Mouse (Mus musculus): Measurements from ENCODE around the gene 1700001O22Rik.

1700001O22Rik gene

DNA sequence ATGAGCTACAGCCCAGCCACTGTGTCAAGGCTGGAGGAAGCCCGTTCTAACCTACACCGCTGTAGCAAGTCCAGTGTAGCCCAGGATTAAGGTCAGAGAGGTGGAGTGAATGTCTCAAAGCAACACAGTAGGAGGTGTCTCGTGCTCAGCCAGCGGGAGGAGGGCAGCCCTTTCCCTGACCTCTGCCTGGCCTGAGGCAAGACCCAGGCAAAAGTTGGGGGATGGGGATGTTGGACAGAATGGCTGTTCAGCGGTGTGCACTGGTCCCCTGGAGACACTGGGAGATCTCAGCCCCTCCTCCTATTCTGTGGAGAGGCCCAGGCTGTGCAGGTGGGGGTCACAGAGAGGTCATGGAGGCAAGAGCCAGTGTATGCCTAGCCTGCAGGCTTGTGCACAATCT lies 24.2 kb downstream of the 1700001O22Rik start:
- no peak for DNase-seq (ENCODE audit: low read depth, low spot score)

DNA sequence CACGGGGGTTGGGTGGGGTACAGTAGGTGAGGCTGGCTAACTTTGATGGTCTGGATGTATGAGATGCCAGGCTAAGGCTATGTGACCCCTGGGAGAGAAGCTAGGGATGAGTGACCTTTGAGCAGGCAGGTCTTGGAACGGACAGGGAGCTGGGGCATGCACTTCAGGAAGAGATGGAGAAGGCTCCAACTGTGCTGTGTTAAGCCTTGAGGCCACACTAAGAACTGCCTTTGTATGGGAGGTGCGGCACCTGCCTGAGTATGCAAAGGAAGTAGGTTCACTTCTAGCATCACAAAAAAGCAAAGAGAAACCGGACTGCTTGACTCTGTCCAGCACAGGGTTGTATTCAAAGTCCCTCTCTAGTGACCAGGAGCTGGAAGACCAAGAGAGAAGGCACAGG lies 25.2 kb downstream of the 1700001O22Rik start:
- DNase-seq (ENCODE audit: low read depth, low spot score), result no peak

DNA sequence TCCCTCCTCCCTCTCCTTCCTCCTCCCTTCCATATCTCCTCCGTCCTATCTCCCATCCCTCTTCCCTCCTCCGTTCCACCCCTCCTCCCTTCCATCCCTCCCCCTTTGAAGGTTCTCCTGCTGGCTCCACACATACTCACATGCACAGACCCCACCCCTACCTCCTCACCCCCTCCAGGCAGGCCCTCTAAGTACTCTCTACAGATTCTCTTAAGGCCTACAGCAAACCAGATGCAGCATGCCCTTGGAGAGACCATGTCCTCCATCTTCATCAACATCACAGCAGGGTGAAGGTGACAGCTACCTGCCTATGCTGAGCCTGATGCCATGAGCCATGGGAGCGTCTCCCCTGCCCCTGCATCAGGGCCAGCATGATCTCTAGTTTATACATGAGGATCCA lies 26.2 kb downstream of the 1700001O22Rik start:
- DNase-seq (ENCODE audit: low read depth, low spot score), result no peak

DNA sequence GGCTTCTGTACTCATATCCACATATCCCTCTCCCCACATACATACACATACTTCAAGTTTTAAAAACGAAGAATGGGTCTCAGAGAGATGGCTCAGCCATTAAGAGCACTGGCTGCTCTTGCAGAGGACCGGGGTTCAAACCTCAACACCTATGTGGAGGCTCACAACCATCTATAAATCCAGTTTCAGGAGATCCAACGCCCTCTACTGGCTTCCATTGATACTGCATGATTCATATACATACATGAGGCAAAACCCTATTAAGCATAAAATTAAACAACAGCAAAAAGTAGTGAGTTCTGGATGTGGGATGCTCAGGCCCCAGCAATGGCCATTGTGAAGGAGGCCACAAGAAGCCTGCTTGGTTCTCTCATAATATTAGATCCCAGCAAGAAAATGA lies 27.5 kb downstream of the 1700001O22Rik start:
- DNase-seq (ENCODE audit: low read depth, low spot score), result no peak

DNA sequence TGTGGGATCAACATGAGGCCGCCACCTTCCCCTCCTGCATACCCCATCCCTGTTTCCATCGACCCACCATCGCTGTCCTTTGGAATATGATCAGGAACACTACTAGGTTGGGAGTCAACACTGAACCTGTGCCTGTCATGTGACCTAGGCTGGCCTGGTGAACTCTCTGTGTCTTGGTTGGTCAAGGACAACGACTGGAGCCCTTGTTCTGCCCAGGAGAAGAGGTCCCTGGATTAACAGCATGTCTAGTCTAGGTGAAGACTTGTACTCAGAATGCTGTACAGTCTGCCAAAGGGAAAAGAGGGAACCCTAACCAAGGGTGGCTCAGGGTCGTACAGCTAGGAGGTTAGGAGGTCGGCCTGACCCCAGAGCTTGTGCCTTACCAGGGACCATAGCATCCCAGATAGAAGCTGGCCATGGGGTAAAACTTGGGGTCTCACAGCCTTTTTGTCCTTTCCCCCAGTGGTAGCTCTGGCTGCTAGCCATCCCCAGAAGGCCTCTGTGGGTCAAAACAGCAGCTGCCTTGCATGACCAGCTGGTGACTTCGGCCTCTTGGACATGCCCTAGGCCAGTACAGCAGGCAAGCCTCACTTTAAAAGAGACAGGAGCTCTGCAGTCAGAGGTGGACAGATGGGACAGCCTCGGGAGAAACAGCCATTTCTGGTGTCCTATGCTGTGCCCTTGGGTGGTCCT lies 30.0 kb downstream of the 1700001O22Rik start:
- DNase-seq (ENCODE audit: low read depth, low spot score), result no peak

DNA sequence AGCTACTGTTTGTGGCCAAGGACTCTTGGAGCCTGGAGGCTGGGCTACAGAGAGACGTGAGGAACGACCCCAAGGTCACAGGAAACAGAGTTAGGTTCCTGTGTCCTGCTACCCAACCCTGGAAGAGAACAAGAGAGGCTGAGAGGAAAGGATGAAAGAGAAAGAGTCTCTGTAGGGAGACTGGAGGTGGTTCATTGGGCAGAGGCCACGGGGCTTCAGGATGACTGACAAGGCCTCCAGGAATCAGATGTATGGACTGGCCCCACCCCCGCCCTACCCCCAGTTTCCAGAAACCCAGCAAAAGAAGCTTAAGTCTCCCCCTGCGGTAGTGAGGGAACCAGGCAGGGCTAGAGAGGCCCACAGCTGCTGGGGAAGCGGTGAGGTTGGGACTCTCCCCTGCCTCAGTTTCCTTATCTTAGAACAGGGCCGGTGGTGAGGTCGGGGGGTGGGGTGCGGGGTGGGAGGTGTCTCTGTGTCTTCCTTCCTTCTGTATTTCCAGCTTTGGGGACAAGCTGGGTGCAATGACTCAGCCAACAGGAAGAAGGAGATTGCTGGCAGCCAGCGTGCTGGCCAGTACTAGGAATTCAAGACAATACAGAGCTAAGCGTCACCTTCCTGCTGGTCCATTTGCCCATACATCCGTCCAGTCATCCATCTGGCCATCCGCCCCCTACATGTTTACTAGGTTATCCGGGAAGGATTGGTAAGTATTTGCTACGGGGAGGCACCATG lies 30.7 kb downstream of the 1700001O22Rik start:
- no peak for DNase-seq (ENCODE audit: low read depth, low spot score)

DNA sequence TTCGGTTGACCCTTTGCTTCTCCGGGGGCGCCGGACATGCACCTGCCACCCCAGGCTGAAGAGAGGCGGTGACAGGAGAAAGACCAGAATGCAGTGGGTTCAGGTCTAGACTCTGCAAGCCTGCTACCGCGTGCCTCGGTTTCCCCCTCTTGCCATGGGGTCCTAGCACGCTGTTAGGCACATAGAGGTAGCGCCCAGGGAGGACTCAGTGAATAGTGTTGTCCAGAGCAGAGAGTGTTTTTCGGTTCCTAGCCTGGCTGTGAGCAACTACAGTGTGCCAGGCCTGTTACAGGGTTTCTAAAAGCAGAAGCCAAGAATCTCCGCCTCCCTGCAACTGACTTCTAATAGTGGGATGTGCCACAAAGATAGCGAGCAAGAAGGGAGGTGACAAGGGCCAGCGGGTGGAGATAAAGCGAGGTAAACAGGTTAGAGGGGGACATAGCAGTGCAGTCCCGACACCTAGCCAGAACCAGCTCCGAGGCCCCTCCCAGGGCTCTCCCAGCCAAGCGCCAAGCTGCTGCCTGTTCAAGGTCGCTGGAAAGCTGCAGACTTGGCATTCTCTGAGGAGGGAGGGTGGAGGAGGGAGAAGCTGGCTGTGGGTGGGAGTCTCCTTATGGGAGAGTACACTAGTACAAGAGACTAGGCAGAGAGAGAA lies 31.5 kb downstream of the 1700001O22Rik start:
- DNase-seq (ENCODE audit: low read depth, low spot score), result no peak

DNA sequence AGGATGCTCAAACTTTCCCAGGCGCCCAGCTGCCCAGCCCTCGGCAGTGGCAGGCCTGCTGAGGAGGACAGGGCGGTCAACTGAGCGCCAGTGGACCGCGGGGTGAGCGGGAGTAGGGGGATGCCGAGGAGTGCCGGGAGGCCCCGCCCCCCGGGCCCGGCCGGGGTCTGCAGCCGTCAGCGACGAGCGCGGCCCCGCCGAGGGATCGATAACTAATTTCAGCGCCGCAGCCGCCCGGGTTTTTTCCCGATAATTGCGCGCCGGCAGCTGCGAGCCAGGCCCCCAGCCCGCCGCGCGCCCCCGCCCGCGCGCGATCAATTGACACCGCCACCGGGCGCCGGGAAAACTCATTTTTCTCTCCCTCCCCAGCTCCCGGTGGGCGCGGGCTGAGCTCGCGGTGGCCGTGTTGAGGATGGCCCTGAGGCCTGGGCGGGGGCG lies 32.1 kb downstream of the 1700001O22Rik start:
- DNase-seq (ENCODE audit: low read depth, low spot score), result no peak

DNA sequence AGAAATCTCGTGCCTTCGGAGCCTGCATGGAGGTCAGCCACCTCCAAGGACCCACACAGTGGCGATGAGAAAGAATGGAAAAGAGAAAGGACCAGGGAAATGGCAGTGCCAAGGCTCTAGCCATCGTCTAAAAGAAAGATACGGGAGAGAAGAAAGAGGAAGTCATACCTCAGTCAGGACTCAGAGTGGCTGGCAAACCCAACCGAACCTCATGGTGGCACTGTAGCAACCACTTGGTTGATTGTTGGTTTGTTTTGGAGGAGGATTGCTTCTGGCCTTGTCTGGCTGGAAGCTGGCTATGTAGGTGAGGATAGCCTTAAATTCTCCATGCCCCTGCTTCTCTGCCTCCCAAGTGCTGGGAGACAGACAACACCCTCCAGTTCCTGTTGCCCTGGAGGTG lies 34.3 kb downstream of the 1700001O22Rik start:
- no peak for DNase-seq (ENCODE audit: low read depth, low spot score)

DNA sequence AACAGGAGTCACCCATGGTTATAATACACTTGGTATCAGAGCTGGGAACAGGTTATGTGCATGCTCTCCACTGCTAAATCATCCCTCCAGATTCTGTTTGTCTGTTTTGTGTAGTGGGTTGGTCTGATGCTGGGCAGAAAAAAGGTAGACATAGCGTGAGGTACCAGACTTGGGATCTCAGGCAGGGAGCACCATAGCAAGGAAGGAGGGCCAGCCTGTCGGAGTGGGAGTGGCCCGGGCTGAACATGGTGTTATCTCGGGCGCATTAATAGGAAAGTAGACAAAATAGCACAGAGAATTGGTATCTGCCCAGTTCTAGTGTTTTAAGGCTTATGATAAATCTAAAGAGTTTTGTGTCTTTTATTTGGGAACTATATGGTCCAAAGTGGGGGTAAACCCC lies 34.9 kb downstream of the 1700001O22Rik start:
- no peak for DNase-seq (ENCODE audit: low read depth, low spot score)

DNA sequence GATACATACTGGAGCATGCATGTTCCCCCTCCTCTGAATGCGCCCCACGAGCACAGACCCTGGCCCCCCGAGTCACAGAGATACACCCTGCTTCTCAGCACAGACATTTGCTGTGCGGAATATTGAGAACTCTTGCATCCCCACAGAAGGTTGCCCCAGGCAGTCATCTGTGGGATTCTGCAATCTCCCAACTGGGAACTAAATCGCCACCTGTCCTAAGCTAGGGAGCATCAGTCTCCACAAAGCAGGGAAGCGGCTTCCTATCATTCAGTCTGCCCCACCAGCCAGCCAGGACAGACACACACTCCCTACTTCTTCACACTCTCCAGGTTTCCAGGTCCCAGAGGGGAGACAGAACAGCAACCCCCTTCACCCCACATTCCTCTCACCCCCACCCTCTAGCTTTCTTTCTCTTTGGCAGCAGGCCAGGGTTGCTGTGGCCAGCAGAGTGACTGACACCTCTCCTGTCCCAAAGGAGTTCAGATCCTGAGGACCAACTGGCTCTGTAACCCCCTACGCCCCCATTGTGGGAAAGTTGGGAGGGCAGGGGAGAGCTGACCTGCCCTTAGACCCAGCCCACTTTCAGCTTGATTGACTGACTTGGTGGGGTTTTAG lies 35.7 kb downstream of the 1700001O22Rik start:
- DNase-seq (ENCODE audit: low read depth, low spot score), result no peak

DNA sequence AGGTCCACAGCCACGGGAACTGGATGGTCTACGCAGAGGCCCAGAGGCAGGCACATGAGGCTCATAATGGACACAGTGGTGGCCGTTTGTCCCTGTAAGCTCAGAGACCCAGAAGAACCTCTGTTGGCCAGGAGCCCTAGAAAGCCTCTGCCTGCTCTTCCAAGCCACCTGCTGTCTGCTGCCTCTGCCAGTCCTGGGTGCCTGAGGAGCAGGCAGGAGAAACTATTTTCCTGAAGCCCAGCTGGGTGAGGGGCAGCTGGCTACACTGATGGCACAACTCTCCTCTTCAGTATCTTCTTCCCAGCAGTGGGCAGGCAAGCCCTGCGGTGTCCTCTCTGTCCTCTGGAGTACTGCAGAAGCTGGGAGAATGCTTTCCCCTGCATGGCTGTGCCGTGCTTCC lies 37.0 kb downstream of the 1700001O22Rik start:
- DNase-seq (ENCODE audit: low read depth, low spot score), result no peak

DNA sequence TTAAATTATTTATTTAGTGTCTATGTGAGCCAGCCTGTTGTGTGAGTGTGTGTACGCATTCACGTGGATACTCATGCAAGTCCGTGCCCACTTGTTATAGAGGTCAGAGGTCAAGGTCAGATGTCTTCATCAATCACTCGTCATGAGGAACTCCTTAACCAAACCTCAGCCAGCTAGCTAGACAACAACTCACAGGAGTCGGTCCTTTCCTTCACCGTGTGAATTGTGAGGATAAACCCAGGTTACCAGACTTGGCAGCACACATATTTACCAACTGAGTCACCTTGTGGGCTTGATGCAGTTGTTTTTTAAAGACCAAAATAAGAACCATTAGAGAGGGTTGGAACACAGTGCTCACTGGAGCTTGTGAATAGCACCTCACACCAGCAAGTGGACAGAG lies 42.8 kb downstream of the 1700001O22Rik start:
- DNase-seq (ENCODE audit: low read depth, low spot score), result no peak

DNA sequence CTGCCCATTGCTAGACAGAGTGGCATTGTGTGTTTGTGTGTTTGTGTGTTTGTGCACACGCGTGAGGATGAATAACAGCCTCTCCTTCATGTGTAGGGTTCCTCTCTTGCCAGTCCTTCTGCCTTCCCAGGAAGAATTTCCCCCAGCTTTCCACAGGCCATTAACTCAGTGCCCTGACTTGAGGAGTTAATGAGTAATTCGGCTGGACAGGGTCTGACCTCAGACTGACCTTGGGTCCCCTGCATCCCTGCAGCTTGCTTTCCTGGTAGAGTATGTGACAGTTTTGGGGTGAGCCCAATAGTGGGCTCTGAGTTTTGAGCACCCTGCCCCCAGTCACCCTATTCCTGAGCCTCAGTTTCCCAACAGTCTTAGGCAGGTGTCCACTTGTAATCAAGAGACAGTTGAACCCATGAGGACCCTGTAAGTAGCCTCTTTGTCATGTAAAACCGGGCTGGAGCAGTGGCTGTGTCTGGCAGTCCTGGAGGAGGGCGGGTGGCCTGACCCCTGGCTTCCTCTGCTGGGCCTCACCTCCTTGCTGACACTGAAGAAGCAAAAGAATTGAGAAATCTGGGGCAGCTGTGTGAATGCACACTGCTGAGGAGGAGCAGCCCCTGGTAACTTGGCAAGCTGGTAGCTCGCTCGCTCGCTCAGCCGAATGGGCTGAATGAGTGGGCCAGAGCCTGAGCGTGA lies 43.5 kb downstream of the 1700001O22Rik start:
- DNase-seq (ENCODE audit: low read depth, low spot score), result no peak

DNA sequence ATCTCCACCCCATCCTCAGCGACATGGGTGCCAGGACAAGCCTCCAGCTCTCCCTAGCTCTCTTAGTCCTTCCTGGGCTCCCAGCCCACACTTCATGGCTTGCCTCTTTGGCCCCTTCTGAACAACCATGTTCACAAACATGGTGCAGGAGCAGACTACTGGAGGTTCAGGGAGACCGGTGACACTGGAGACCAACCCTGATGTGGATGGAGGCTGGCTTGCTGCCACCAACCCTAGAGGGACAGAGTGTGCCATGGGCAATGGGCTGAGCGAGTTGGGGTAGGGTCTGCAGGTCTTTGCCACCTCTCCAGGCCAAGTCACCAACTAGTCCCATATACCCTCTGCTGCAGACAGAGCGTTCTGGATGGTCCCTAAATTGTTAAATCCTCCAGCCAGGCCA lies 44.0 kb downstream of the 1700001O22Rik start:
- no peak for DNase-seq (ENCODE audit: low read depth, low spot score)

DNA sequence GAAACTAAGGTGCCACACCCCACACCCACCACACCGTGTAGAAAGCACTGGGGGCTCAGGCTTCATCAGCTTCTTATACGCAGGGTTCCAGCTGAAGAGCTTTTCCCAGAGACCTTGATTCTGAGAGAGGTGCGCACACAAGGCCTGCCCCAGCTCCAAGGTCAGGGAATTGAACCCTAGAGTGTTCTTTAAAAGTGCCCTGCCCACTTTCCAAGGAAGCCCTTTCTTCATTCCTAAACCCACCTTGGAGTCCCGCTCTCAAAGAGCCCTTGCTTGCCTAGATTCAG lies 44.4 kb downstream of the 1700001O22Rik start:
- no peak for DNase-seq (ENCODE audit: low read depth, low spot score)

DNA sequence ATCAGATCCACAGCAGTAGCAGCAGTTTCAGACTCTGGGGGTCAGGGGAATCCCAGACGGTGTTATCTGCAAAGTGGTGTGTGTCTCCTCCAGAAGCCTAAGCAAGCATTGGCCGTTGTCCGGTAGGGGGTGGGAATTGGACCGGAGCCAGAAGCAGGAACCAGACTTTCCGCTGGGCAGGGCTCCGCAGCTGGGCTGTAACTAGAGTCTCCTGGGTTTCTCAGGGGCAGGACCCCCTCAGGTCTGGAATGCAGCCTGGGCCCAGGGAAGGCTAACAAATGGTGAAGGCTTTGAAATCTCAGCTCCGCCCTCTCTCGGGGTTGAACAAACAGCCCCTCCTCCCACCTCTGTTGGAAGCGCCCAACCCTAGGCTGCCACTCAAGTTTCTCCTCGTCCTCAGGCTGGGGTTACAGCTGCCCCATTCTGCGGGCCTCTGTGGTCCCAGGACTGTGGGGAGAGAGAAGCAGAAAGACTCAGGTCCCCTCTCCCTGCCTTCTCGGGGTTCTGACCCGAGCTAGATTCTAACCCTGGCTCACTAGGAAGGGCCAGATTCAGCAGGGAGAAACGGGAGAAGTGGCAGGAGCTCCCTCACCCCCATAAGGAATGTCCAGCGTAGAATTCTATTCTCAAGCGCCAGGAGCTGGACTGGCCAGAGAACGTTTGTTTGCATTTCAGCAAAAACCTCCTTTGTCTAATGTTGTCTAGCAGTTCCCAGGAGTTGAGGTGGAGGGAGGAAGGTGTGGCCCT lies 44.9 kb downstream of the 1700001O22Rik start:
- peak; percentile 27 for DNase-seq (ENCODE audit: low read depth, low spot score)

DNA sequence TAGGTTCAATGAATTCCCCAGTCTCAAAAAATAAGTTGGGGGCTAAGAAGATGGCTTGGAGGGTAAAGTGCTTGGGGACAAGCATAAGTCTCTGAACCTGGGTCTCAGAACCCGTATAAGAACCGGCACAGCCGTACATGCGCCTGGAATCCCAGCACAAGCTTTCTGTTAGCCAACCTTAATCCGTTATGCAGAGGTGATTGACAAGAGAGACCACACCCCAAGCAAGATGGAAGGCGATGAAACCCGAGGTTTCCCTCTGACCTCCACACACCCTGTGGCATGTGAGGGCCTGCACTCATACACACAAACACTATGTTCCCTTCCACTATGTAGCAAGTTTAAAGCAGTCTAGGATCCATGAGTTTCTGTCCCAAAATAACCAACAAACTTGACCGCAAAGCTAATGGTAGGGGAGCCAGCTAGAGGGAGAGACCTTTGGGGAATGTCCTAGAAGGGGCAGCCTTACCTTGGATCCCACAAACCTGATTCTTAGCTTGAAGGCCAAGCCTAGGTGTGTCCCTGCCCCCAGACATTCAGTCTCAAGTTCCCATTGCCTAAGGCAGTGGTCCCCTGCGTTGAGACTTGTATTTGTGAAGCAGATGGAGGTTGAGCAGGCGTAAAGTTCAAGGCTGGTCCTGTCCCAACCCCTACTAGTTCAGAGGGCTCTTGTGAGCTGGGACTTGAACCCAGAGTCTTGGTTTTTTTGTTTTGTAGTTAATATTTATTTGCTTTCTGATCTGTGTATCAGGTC lies 46.3 kb downstream of the 1700001O22Rik start:
- DNase-seq (ENCODE audit: low read depth, low spot score), result no peak

DNA sequence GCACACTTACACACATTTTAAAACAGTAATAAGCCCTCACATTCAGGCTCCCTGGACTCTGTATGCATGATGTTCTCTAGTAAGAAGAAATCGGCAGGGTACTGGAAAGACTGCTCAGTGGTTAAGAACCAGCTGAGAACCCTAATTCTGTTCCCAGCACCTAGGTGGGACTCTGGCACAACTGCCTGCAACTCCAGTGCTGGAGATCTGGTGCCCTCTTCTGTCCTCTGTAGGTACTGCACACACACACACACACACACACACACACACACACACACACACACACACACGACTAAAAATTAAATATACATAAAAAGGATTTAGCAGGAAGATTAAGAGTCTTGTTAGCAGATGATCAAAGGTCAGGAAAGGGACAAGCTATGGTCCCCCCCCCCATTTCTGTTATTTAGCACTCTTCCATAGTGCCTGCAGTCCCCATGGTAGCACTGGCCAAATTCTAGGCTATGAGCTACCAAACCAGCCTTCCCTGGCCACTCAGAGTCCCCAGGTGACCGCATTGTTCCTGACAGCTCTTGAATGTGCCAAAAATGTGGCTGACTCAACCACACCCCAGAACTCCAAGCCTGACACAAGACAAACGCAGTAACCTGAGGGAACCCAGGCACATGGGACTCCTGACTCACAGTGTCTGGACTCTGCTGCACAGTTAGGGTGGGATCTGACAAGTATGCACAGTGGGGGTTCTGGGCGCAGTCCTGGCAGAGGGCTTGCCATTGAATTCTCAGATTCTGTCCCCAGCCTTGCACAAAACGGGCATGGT lies 47.3 kb downstream of the 1700001O22Rik start:
- DNase-seq (ENCODE audit: low read depth, low spot score), result no peak

DNA sequence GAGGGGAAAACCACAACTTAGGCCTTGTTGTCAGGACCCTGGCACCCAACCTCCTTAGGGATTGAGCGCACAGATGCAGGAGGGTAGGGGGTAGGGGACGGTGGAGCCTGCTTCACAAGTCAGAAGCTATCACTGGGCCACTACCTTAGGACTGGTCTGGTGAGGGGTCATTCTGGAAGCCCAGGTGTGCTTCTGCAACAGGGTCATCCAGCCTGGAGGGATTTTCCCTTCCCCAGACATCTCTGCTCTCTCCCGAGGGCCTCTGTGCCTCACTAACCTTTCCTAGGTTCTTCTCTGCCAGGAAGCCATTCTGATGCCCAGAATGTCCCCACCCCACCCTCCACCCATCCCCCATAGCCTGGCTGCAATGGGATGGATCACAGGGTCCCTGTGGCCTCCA lies 48.6 kb downstream of the 1700001O22Rik start:
- no peak for DNase-seq (ENCODE audit: low read depth, low spot score)

Data from retina, postnatal 7 days (tissue).